Mouse (Mus musculus) heart, embryonic 15.5 days (tissue): ENCODE measurements around the gene Crabp2. TPM values are rescaled to one million over a fixed set of nuclear protein-coding genes. Genes with fewer than 3 reads are reported as not detected.

ENCODE experiments used
- ATAC-seq: fragments of 200-750 bp; cut with Nextera tagmentation; replicated peaks from 2 replicates; pipeline ENCODE4 v1.8.0; 2017; ENCODE audit warnings: low read depth, moderate TSS enrichment; ENCODE audit not compliant: insufficient number of reproducible peaks, insufficient read depth, low FRiP score
- H3K27ac ChIP-seq: fragments of 300-500 bp; sonication (generic); 2 replicates; pipeline ENCODE4 v1.5.1; 2015; ENCODE audit warnings: mild to moderate bottlenecking, inconsistent platforms
- H3K27me3 ChIP-seq: fragments of 300-500 bp; sonication (generic); 2 replicates; pipeline ENCODE4 v1.6.1; 2015; ENCODE audit warnings: inconsistent platforms
- H3K36me3 ChIP-seq: fragments of 300-500 bp; sonication (generic); 2 replicates; pipeline ENCODE4 v1.6.1; 2015; ENCODE audit warnings: mild to moderate bottlenecking, inconsistent platforms
- H3K4me1 ChIP-seq: fragments of 300-500 bp; sonication (generic); replicated peaks from 2 replicates; pipeline ENCODE4 v1.6.1; 2015; ENCODE audit warnings: inconsistent platforms
- H3K4me2 ChIP-seq: fragments of 300-500 bp; sonication (generic); 2 replicates; pipeline ENCODE4 v1.6.1; 2015; ENCODE audit warnings: inconsistent platforms, mild to moderate bottlenecking, moderate library complexity
- H3K4me3 ChIP-seq: fragments of 300-500 bp; sonication (generic); 2 replicates; pipeline ENCODE4 v1.5.1; 2015; ENCODE audit warnings: mild to moderate bottlenecking, inconsistent platforms
- H3K9ac ChIP-seq: fragments of 300-500 bp; sonication (generic); 2 replicates; pipeline ENCODE4 v1.6.1; 2015; ENCODE audit warnings: mild to moderate bottlenecking, inconsistent platforms
- H3K9me3 ChIP-seq: fragments of 300-500 bp; sonication (generic); replicated peaks from 2 replicates; pipeline ENCODE4 v1.6.1; 2016; ENCODE audit warnings: inconsistent platforms
- WGBS: fragments of 180-500 bp; shearing (Covaris S2); methylation state at CpG from one replicate; pipeline ENCODE4 v1.1.7; 2015; ENCODE audit warnings: mixed read lengths; 5-methylcytosine and 5-hydroxymethylcytosine counted together
- polyA plus RNA-seq: library from polyadenylated mRNA; unstranded; fragments of >200 nt; fragmentation: Nextera tagmentation; extraction: Ambion mirVana; gene quantifications from 2 replicates; pipeline ENCODE4 v1.2.1, GENCODE M21; 2015

Gene Crabp2
- polyA plus RNA-seq, 1 experiment from 2014 or later, result 4.1 TPM

GRCm38 (mm10) chr3:88000816-88001595 is 52.5 kb downstream of the Crabp2 start:
- Histone ChIP-seq H3K4me1 (peaks cover 34% of the 10 kb centered on the region), H3K4me2 (no peak overlapping the region; the same call in 1 of the 2 replicates), H3K9me3 (no peaks in the 10 kb centered on the region), H3K27me3 (peaks cover 97% of the 10 kb centered on the region), H3K4me3 (0 out of 2 replicates have a peak overlapping the region, but pooled peaks have one; percentile 47), H3K27ac (no peak overlapping the region), H3K9ac (no peak overlapping the region), H3K36me3 (no peaks in the 10 kb centered on the region)
- WGBS, result 16% methylated on average over 11 of the region's 11 CpGs
- ATAC-seq, result no peak

- H3K27me3 ChIP-seq, result peaks cover 83% of the 10 kb centered on the region
- no peaks in the 10 kb centered on the region for H3K36me3 ChIP-seq
- WGBS, result 5% methylated on average over 17 of the region's 17 CpGs
- no peak for ATAC-seq
- peaks cover 30% of the 10 kb centered on the region for H3K4me1 ChIP-seq
- H3K9me3 ChIP-seq, result no peaks in the 10 kb centered on the region
- H3K27ac ChIP-seq, result no peak overlapping the region
- no peak overlapping the region for H3K9ac ChIP-seq
- H3K4me3 ChIP-seq, result no peak overlapping the region
- H3K4me2 ChIP-seq, result no peak overlapping the region
Measured at GRCm38 (mm10) chr3:88002291-88002976, 54.0 kb downstream of the Crabp2 start.

Other genes with a start within 250 kb of the Crabp2 start
- gene Lrrc71, start 200.0 kb upstream of the Crabp2 start, polyA plus RNA-seq, result 0.29 and 0.70 TPM in 2 replicates
- 0.40 and 4.9 TPM in 2 replicates for gene Ntrk1, start 153.5 kb upstream of the Crabp2 start, polyA plus RNA-seq
- gene Insrr, start 151.7 kb upstream of the Crabp2 start, polyA plus RNA-seq, result 0.08 and 0.11 TPM in 2 replicates
- gene Pear1, start 124.4 kb upstream of the Crabp2 start, polyA plus RNA-seq, result 17.4 and 25.4 TPM in 2 replicates
- gene Sh2d2a, start 101.9 kb upstream of the Crabp2 start, polyA plus RNA-seq, result 0.37 and 3.8 TPM in 2 replicates
- 11.3 and 12.7 TPM in 2 replicates for gene Prcc, start 63.1 kb upstream of the Crabp2 start, polyA plus RNA-seq
- 134 and 161 TPM in 2 replicates for gene Hdgf, start 42.3 kb upstream of the Crabp2 start, polyA plus RNA-seq
- gene Mrpl24, start 29.2 kb upstream of the Crabp2 start, polyA plus RNA-seq, result 59.2 and 60.6 TPM in 2 replicates
- gene Isg20l2, start 18.4 kb upstream of the Crabp2 start, polyA plus RNA-seq, result 23.9 and 33.3 TPM in 2 replicates
- gene Rrnad1, start 17.9 kb upstream of the Crabp2 start, polyA plus RNA-seq, result 12.2 and 17.4 TPM in 2 replicates
- gene Nes, start 22.4 kb downstream of the Crabp2 start, polyA plus RNA-seq, result 14.8 and 16.1 TPM in 2 replicates
- gene Bcan, start 51.6 kb downstream of the Crabp2 start, polyA plus RNA-seq, result 0.24 and 0.34 TPM in 2 replicates
- 0.15 TPM in 1 of 2 replicates, not detected in the other for gene Hapln2, start 78.9 kb downstream of the Crabp2 start, polyA plus RNA-seq
- gene Gpatch4, start 94.4 kb downstream of the Crabp2 start, polyA plus RNA-seq, result 15.4 and 20.6 TPM in 2 replicates
- gene Naxe, start 109.8 kb downstream of the Crabp2 start, polyA plus RNA-seq, result 137 and 155 TPM in 2 replicates
- gene Ttc24, start 129.6 kb downstream of the Crabp2 start, polyA plus RNA-seq, result 0.32 TPM in 1 of 2 replicates, not detected in the other
- 21.1 and 25.1 TPM in 2 replicates for gene Iqgap3, start 133.3 kb downstream of the Crabp2 start, polyA plus RNA-seq
- gene Mef2d, start 193.7 kb downstream of the Crabp2 start, polyA plus RNA-seq, result 35.4 and 43.2 TPM in 2 replicates